Mouse (Mus musculus) spleen, adult 2 months (tissue): Measurements from ENCODE around the gene Pde4d.

Experiments
- CTCF ChIP-seq: fragments of 200-500 bp; IDR thresholded peaks from 2 replicates; pipeline ENCODE4 v1.5.1; 2011; ENCODE audit warnings: mild to moderate bottlenecking, inconsistent platforms; ENCODE audit not compliant: insufficient read depth, insufficient read length, insufficient replicate concordance; ENCODE audit errors: extremely low read depth
- POLR2A ChIP-seq: fragments of 200-500 bp; IDR thresholded peaks from 2 replicates; pipeline ENCODE4 v1.6.1; 2011; ENCODE audit warnings: low read depth, low read length, inconsistent platforms

DNA sequence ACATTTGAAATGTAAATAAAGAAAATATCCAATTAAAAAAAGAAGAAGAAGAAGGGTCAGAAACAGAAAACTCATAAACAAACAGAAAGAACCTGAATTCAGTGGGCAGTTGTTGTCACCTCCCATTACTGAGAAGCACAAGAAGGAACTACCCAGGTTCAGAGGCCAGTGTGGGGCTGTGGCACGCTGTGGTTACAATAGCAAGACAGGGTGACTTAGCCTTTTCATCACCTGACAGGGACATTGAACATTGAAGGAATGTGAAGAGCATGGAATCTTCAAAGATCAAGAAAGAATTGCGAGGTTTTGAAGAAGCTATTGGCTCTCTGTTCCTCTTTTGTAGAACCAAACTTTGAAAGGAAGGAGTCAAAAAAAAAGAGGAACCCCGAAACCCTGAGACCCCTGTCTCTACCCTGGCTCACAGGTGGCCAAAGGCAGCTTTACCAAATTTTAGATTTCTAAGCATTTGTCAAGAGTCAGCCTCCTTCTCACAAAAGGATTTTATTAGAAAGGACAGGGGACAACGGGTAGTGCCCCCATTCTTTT is 987.6 kb downstream of the Pde4d start:
- TF ChIP-seq CTCF = no peak
- no peak for TF ChIP-seq POLR2A
